Mouse (Mus musculus) lung, embryonic 14.5 days (tissue): ENCODE results near the gene Elmo1. TPM values are rescaled to one million over a fixed set of nuclear protein-coding genes. Genes with fewer than 3 reads are reported as not detected.
A peak's percentile ranks its signal among the peaks of the same experiment; 100 is the strongest.

Experiments
- ATAC-seq: fragments of 200-750 bp; cut with Nextera tagmentation; 2 replicates; pipeline ENCODE4 v1.8.0; 2017; ENCODE audit warnings: mild to moderate bottlenecking, moderate TSS enrichment, moderate library complexity; ENCODE audit not compliant: insufficient read depth
- DNase-seq: peaks from one replicate; pipeline ENCODE4 v3.0.0-alpha.2; 2015
- H3K27ac ChIP-seq: fragments of 300-500 bp; sonication (generic); 2 replicates; pipeline ENCODE4 v1.5.1; 2014; ENCODE audit warnings: low read depth, mild to moderate bottlenecking, moderate library complexity
- H3K27me3 ChIP-seq: fragments of 300-500 bp; sonication (generic); 2 replicates; pipeline ENCODE4 v1.6.1; 2014; ENCODE audit warnings: low read length, control low read depth; ENCODE audit not compliant: insufficient read depth
- H3K36me3 ChIP-seq: fragments of 300-500 bp; sonication (generic); 2 replicates; pipeline ENCODE4 v1.6.1; 2014; ENCODE audit warnings: control low read depth; ENCODE audit not compliant: insufficient read depth
- H3K4me1 ChIP-seq: fragments of 300-500 bp; sonication (generic); 2 replicates; pipeline ENCODE4 v1.6.1; 2014; ENCODE audit warnings: antibody characterized with exemption, control low read depth; ENCODE audit not compliant: insufficient read depth
- H3K4me2 ChIP-seq: fragments of 300-500 bp; sonication (generic); 2 replicates; pipeline ENCODE4 v1.6.1; 2014; ENCODE audit warnings: mild to moderate bottlenecking
- H3K4me3 ChIP-seq: fragments of 300-500 bp; sonication (generic); 2 replicates; pipeline ENCODE4 v1.5.1; 2014; ENCODE audit warnings: low read depth, low read length
- H3K9ac ChIP-seq: fragments of 300-500 bp; sonication (generic); 2 replicates; pipeline ENCODE4 v1.6.1; 2014
- H3K9me3 ChIP-seq: fragments of 300-500 bp; sonication (generic); 2 replicates; pipeline ENCODE4 v1.6.1; 2016; ENCODE audit warnings: low read depth, low read length, control low read depth
- CTCF ChIP-seq: IDR thresholded peaks from 2 replicates; pipeline ENCODE4 v1.5.1; 2016; ENCODE audit warnings: antibody characterized with exemption, low read depth
- WGBS: fragments of 180-500 bp; shearing (Covaris S2); extraction: QIAGEN DNeasy Blood & Tissue Kit; methylation state at CpG from one replicate; pipeline ENCODE4 v1.1.7; 2014; 5-methylcytosine and 5-hydroxymethylcytosine counted together
- polyA plus RNA-seq: library from polyadenylated mRNA; unstranded; fragments of >200 nt; fragmentation: Nextera tagmentation; extraction: Ambion mirVana; gene quantifications from 2 replicates; pipeline ENCODE4 v1.2.1, GENCODE M21; 2014

Gene Elmo1
- polyA plus RNA-seq, 1 experiment from 2014 or later: 37.8 TPM

GRCm38 (mm10) chr13:20151302-20151978, 61.0 kb downstream of the Elmo1 start:
- Histone ChIP-seq H3K27me3 (no peaks in the 10 kb centered on the region), H3K9ac (no peak overlapping the region), H3K4me1 (peaks cover 14% of the 10 kb centered on the region; the same call in 1 of the 2 replicates), H3K9me3 (no peaks in the 10 kb centered on the region), H3K27ac (peak overlapping the region; percentile 42; the same call in 1 of the 2 replicates), H3K4me2 (no peak overlapping the region), H3K4me3 (no peak overlapping the region), H3K36me3 (no peaks in the 10 kb centered on the region)
- WGBS: 55% methylated on average over 4 of the region's 4 CpGs
- no peak for TF ChIP-seq CTCF
- DNase-seq: no peak
- no peak for ATAC-seq

- 88% methylated on average over 1 of the region's 1 CpGs for WGBS
- H3K27ac ChIP-seq: no peak overlapping the region
- H3K4me2 ChIP-seq: no peak overlapping the region
- H3K9me3 ChIP-seq: no peaks in the 10 kb centered on the region
- peaks cover 2% of the 10 kb centered on the region; the same call in 1 of the 2 replicates for H3K4me1 ChIP-seq
- no peak for TF ChIP-seq CTCF
- no peak overlapping the region for H3K9ac ChIP-seq
- DNase-seq (no peak), ATAC-seq (no peak)
- H3K27me3 ChIP-seq: no peaks in the 10 kb centered on the region
- H3K4me3 ChIP-seq: no peak overlapping the region
- H3K36me3 ChIP-seq: no peaks in the 10 kb centered on the region
Observed at GRCm38 (mm10) chr13:20157059-20157458, 66.7 kb downstream of the Elmo1 start.

GRCm38 (mm10) chr13:20157529-20157928, 67.1 kb downstream of the Elmo1 start:
- no peaks in the 10 kb centered on the region for H3K27me3 ChIP-seq
- WGBS: 62% methylated on average over 5 of the region's 5 CpGs
- no peak for DNase-seq
- no peaks in the 10 kb centered on the region for H3K36me3 ChIP-seq
- H3K9me3 ChIP-seq: no peaks in the 10 kb centered on the region
- no peak for TF ChIP-seq CTCF
- H3K4me1 ChIP-seq: no peaks in the 10 kb centered on the region; the same call in 1 of the 2 replicates
- no peak overlapping the region for H3K27ac ChIP-seq
- no peak for ATAC-seq
- no peak overlapping the region for H3K4me2 ChIP-seq
- no peak overlapping the region for H3K4me3 ChIP-seq
- H3K9ac ChIP-seq: no peak overlapping the region

DNA sequence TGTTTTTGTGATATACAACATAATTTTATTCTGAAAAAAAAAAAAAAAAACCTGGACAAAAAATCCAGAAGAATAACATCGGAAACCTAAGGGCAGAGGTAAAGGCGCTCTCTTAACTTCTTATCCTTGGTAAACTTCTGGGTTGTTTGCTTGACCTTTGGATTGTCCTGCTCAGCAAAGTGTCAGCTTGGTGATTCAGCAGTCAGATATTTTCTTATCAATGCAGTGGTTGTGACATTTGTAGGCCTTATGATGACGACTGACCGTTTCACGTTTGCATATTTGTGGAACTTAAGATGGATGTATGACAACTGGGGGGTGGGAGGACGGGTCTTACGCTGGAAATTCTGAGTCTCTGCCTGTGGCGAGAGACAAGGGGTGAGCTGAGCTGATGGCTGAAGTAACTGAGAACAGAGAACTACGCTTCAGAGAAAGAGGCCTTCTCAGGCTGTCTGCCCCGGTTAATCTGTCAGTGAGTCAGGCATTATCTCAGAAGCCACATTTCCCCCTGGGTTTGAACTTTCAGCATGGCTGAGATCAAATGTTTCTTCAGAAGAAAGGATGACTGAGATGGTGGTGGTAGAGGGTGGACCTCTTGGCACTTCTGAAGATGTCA, 73.1 kb downstream of the Elmo1 start:
- 33% methylated on average over 10 of the region's 10 CpGs for WGBS
- DNase-seq: no peak
- no peak for TF ChIP-seq CTCF

DNA sequence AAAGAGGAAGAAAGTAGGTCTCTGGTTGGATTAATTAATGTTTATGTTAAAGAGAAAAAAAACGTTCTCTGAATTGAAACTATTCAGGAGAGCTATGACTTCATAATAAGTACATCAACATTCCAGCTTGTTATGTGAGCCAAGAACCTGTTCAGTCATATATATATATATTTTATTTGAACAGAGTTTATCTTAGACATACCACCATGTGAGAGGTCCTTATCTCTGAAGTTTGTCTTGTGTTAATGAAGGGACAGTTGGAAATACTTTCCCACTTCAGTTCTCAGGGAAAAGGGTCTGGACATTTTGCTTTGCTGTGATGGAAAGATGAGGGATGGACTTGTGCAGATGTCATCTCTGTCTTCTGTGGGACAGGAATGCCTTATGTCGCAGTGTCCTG, 74.4 kb downstream of the Elmo1 start:
- Histone ChIP-seq H3K27me3 (no peaks in the 10 kb centered on the region), H3K9ac (no peak overlapping the region), H3K27ac (no peak overlapping the region), H3K4me2 (no peak overlapping the region), H3K9me3 (no peaks in the 10 kb centered on the region), H3K4me3 (no peak overlapping the region), H3K36me3 (no peaks in the 10 kb centered on the region), H3K4me1 (peaks cover 13% of the 10 kb centered on the region)
- DNase-seq (no peak), ATAC-seq (no peak)
- WGBS: 29% methylated on average over 2 of the region's 2 CpGs
- no peak for TF ChIP-seq CTCF

More for the DNA sequence above, 73.1 kb downstream of the Elmo1 start:
- no peak for ATAC-seq
- Histone ChIP-seq H3K4me3 (no peak overlapping the region), H3K9me3 (no peaks in the 10 kb centered on the region), H3K27me3 (no peaks in the 10 kb centered on the region), H3K4me1 (peaks cover 13% of the 10 kb centered on the region), H3K36me3 (no peaks in the 10 kb centered on the region), H3K9ac (no peak overlapping the region), H3K4me2 (no peak overlapping the region), H3K27ac (0 out of 2 replicates have a peak overlapping the region, but pooled peaks have one; percentile 15)

GRCm38 (mm10) chr13:20173987-20174654, 83.7 kb downstream of the Elmo1 start:
- H3K27me3 ChIP-seq: no peaks in the 10 kb centered on the region
- H3K27ac ChIP-seq: peak overlapping the region; percentile 87
- H3K9ac ChIP-seq: no peak overlapping the region
- no peak overlapping the region for H3K4me2 ChIP-seq
- DNase-seq (peak; percentile 60), ATAC-seq (peak; percentile 85)
- H3K4me3 ChIP-seq: no peak overlapping the region
- no peaks in the 10 kb centered on the region for H3K36me3 ChIP-seq
- H3K4me1 ChIP-seq: peaks cover 16% of the 10 kb centered on the region
- 19% methylated on average over 10 of the region's 10 CpGs for WGBS
- H3K9me3 ChIP-seq: no peaks in the 10 kb centered on the region
- TF ChIP-seq CTCF: no peak

DNA sequence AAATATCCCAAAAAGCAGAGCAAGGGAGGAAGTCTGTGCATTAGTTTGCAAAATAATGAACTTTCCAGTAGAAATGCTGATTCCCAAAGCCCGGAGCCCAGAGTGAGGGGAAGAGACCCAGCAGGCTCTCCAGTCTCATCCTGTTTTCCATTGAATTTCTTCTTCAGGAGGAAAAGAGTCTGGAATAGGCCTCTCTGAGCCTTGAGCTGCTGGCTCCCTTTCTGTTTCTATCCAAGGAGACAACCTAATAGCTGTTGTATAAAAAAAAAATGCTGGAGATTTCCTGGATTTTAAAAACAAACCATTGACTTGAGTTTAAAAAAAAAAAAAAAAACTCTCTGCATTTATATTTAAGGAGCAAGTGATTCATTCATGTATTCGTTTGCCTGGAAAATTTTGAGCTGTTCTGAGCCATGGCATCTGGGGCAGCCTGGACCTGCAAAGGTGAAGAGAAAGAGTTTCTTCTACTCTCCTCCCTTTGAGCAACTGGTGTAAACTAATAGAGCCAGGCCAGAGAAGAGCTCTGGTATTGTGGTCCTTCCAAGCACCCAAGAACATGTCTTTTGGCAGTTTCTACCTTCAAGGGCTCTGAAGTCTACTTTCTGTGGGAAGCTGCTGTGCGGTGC, 84.4 kb downstream of the Elmo1 start:
- H3K9ac ChIP-seq: no peak overlapping the region
- 52% methylated on average over 3 of the region's 3 CpGs for WGBS
- DNase-seq (peak; percentile 29), ATAC-seq (no peak; the same call in 1 of the 2 replicates)
- H3K4me3 ChIP-seq: no peak overlapping the region
- H3K36me3 ChIP-seq: no peaks in the 10 kb centered on the region
- peak overlapping the region; percentile 87 for H3K27ac ChIP-seq
- TF ChIP-seq CTCF: no peak
- H3K9me3 ChIP-seq: no peaks in the 10 kb centered on the region
- peaks cover 16% of the 10 kb centered on the region for H3K4me1 ChIP-seq
- no peak overlapping the region for H3K4me2 ChIP-seq
- H3K27me3 ChIP-seq: no peaks in the 10 kb centered on the region
